Comparison of ENCODE assay signal across 30 mouse cellular contexts in the genomic region with DNA sequence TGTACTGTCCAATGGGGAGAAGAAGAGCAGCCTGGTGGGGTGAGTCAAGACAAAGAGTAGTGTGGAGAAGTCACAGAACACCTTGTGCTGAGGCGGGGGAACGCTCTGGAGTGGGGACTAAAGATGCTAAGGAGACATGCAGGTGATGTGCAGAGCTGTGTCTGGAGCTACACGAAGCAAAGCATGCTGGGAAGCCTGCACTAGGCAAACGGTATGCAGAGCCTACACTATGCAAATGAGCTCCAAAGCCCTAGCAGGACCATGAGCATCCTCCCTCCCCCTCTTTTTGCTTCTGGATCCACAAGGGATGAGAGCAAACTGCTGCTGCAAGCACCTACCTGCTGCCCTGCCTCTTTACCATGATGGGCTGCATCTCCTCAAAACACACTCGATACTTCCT.
DNase-seq lines count a peak whose midpoint lies in the region; ATAC-seq and TF ChIP-seq lines count a peak whose summit lies in the region.
"Had no signal": no experiment of that assay in that cellular context is flagged by ENCODE, and none has a peak within 500 bp of the region (broad histone marks: within the 10 kb centered on the region; RNA-seq: fewer than 3 reads in every experiment).

No protein-coding gene starts in this region.

- no peak overlapping the region for H3K4me2 ChIP-seq in hindbrain, postnatal 0 days (ENCODE audit: low read depth, low read length)
- no peak overlapping the region for H3K4me2 ChIP-seq in hindbrain, embryonic 13.5 days
- H3K4me2 ChIP-seq in neural tube, embryonic 15.5 days, result 0 out of 2 replicates have a peak overlapping the region, but pooled peaks have one; percentile 6
- H3K4me2 ChIP-seq: embryonic facial prominence, embryonic 13.5 days; forebrain, embryonic 13.5 days; heart, embryonic 12.5 days; liver, embryonic 15.5 days; lung, embryonic 15.5 days; neural tube, embryonic 12.5 days; stomach, embryonic 15.5 days had no signal

- H3K4me1 ChIP-seq in hindbrain, postnatal 0 days (ENCODE audit: insufficient read depth, low read length), result no peaks in the 10 kb centered on the region
- peaks cover 38% of the 10 kb centered on the region for H3K4me1 ChIP-seq in hindbrain, embryonic 13.5 days (replicated peaks)
- peaks cover 12% of the 10 kb centered on the region for H3K4me1 ChIP-seq in neural tube, embryonic 15.5 days
- peaks cover 83% of the 10 kb centered on the region for H3K4me1 ChIP-seq in E14TG2a.4 (replicated peaks; ENCODE audit: low read depth, low read length)
- H3K4me1 ChIP-seq: embryonic facial prominence, embryonic 13.5 days; heart, embryonic 12.5 days; liver, embryonic 15.5 days; lung, embryonic 15.5 days; megakaryocyte, embryonic 14.5 days; neural tube, embryonic 12.5 days; stomach, embryonic 15.5 days had no signal

- 0 out of 2 replicates have a peak, but pooled peaks have one; percentile 18 for ATAC-seq in hindbrain, postnatal 0 days
- ATAC-seq in hindbrain, embryonic 13.5 days (ENCODE audit: low FRiP score), result no peak
- ATAC-seq in neural tube, embryonic 15.5 days (ENCODE audit: low FRiP score), result no peak
- ATAC-seq: forebrain, embryonic 13.5 days; inflammation-experienced regulatory T-cells, adult 6 months had no signal

- no peak overlapping the region for H3K9ac ChIP-seq in hindbrain, postnatal 0 days (replicated peaks; ENCODE audit: low read length)
- no peak overlapping the region for H3K9ac ChIP-seq in hindbrain, embryonic 13.5 days
- no peak overlapping the region for H3K9ac ChIP-seq in neural tube, embryonic 15.5 days (replicated peaks)
- H3K9ac ChIP-seq: embryonic facial prominence, embryonic 13.5 days; forebrain, embryonic 13.5 days; heart, embryonic 12.5 days; liver, embryonic 15.5 days; lung, embryonic 15.5 days; neural tube, embryonic 12.5 days; stomach, embryonic 15.5 days had no signal

- H3K4me3 ChIP-seq in hindbrain, postnatal 0 days (ENCODE audit: low read length), result no peak overlapping the region
- no peak overlapping the region for H3K4me3 ChIP-seq in hindbrain, embryonic 13.5 days
- H3K4me3 ChIP-seq in neural tube, embryonic 15.5 days (replicated peaks), result no peak overlapping the region
- peak overlapping the region; percentile 61 for H3K4me3 ChIP-seq in E14TG2a.4 (replicated peaks; ENCODE audit: low read length)
- H3K4me3 ChIP-seq: embryonic facial prominence, embryonic 13.5 days; erythroblast, embryonic 14.5 days; forebrain, embryonic 13.5 days; heart, embryonic 12.5 days; hindbrain, embryonic 10.5 days; limb, embryonic 10.5 days; liver, embryonic 15.5 days; lung, embryonic 15.5 days; megakaryocyte, embryonic 14.5 days; neural tube, embryonic 12.5 days; stomach, embryonic 15.5 days had no signal

- no peaks in the 10 kb centered on the region for H3K9me3 ChIP-seq in hindbrain, postnatal 0 days (ENCODE audit: low read length)
- no peaks in the 10 kb centered on the region for H3K9me3 ChIP-seq in hindbrain, embryonic 13.5 days
- H3K9me3 ChIP-seq in neural tube, embryonic 15.5 days (replicated peaks), result no peaks in the 10 kb centered on the region
- H3K9me3 ChIP-seq in E14TG2a.4 (ENCODE audit: low read length), result no peaks in the 10 kb centered on the region
- H3K9me3 ChIP-seq: embryonic facial prominence, embryonic 13.5 days; forebrain, embryonic 13.5 days; heart, embryonic 12.5 days; hindbrain, embryonic 10.5 days; limb, embryonic 10.5 days; liver, embryonic 15.5 days; lung, embryonic 15.5 days; megakaryocyte, embryonic 14.5 days; neural tube, embryonic 12.5 days; stomach, embryonic 15.5 days had no signal

- no peak overlapping the region for H3K27ac ChIP-seq in hindbrain, postnatal 0 days
- no peak overlapping the region for H3K27ac ChIP-seq in hindbrain, embryonic 13.5 days
- H3K27ac ChIP-seq in neural tube, embryonic 15.5 days (replicated peaks), result no peak overlapping the region
- H3K27ac ChIP-seq: embryonic facial prominence, embryonic 13.5 days; forebrain, embryonic 13.5 days; hindbrain, embryonic 10.5 days; limb, embryonic 10.5 days; liver, embryonic 15.5 days; lung, embryonic 15.5 days; neural tube, embryonic 12.5 days; stomach, embryonic 15.5 days had no signal

- no peaks in the 10 kb centered on the region for H3K36me3 ChIP-seq in hindbrain, postnatal 0 days (ENCODE audit: insufficient read depth, low read length)
- H3K36me3 ChIP-seq in hindbrain, embryonic 13.5 days, result no peaks in the 10 kb centered on the region
- H3K36me3 ChIP-seq in neural tube, embryonic 15.5 days, result no peaks in the 10 kb centered on the region
- H3K36me3 ChIP-seq in E14TG2a.4 (ENCODE audit: insufficient read depth, low read length), result no peaks in the 10 kb centered on the region
- H3K36me3 ChIP-seq: embryonic facial prominence, embryonic 13.5 days; heart, embryonic 12.5 days; hindbrain, embryonic 10.5 days; limb, embryonic 10.5 days; liver, embryonic 15.5 days; lung, embryonic 15.5 days; neural tube, embryonic 12.5 days; stomach, embryonic 15.5 days had no signal

- peaks cover 13% of the 10 kb centered on the region; the same call in 1 of the 2 replicates for H3K27me3 ChIP-seq in hindbrain, postnatal 0 days (ENCODE audit: insufficient read depth, low read length)
- H3K27me3 ChIP-seq in hindbrain, embryonic 13.5 days, result peaks cover 28% of the 10 kb centered on the region; the same call in 1 of the 2 replicates
- H3K27me3 ChIP-seq in neural tube, embryonic 15.5 days (replicated peaks), result no peaks in the 10 kb centered on the region
- H3K27me3 ChIP-seq in E14TG2a.4 (ENCODE audit: insufficient read depth, low read length), result peaks cover 18% of the 10 kb centered on the region
- H3K27me3 ChIP-seq: liver, embryonic 15.5 days; lung, embryonic 15.5 days had no signal

- no peak for TF ChIP-seq CTCF in hindbrain, postnatal 0 days (IDR thresholded peaks at IDR 0.05; ENCODE audit: low read depth)
- TF ChIP-seq CTCF in E14TG2a.4 (conservative IDR thresholded peaks at IDR 0.05; ENCODE audit: low read length), result no peak

- no peak for DNase-seq in hindbrain, postnatal 0 days (ENCODE audit: low spot score)
- DNase-seq in neural tube, embryonic 10.5 days (ENCODE audit: extremely low spot score, low spot score), result no peak
- peak; percentile 78 for DNase-seq in brain, adult 2 months (ENCODE audit: low read depth, low spot score)
- no peak for DNase-seq in adrenal gland, adult 2 months
- DNase-seq: cerebellum, adult 11-12 months; cerebellum, postnatal 14 days; embryo, embryonic 11 days; gastrocnemius, postnatal 25 days; heart, adult 18-20 months; heart, postnatal 10 days; kidney, adult 18-20 months; kidney, postnatal 4 days; liver; lung, postnatal 36 days; thymus, postnatal 25 days had no signal

- WGBS in hindbrain, postnatal 0 days, result 54% methylated on average over 5 of the region's 5 CpGs
- 61% methylated on average over 5 of the region's 5 CpGs for WGBS in hindbrain, embryonic 13.5 days
- WGBS in neural tube, embryonic 15.5 days, result 69% methylated on average over 5 of the region's 5 CpGs
